Mouse (Mus musculus): ENCODE data around the gene Cga.

DNA sequence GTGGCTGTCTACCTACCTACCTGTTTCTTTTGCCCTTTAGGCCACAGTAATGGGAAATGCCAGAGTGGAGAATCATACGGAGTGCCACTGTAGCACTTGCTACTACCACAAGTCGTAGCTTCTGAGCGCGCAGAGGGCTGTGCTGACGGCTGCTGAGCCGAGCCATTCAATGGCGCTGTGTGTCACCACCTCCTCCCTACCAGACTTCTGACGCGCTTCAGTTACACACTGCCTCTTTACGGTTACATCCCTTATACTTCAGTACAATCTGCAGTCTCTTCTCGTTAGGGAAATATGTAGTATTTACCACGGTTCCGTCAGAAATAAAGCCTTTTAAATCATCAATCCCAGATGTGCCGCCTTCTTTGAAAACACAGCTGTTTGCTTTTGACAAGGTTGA, 13.4 kb downstream of the Cga start:
- no peak for TF ChIP-seq EP300 (IDR thresholded peaks at IDR 0.05; ENCODE audit: low read depth)
- TF ChIP-seq CTCF (IDR thresholded peaks at IDR 0.05; ENCODE audit: low read depth), result no peak

Measured in liver, embryonic 14.5 days (tissue).